Mouse (Mus musculus) hindbrain, embryonic 15.5 days (tissue): ENCODE results near the gene Fkbp1a. TPM values are rescaled to one million over a fixed set of nuclear protein-coding genes. Genes with fewer than 3 reads are reported as not detected.

ENCODE experiments used
- ATAC-seq: fragments of 200-750 bp; cut with Nextera tagmentation; 2 replicates; pipeline ENCODE4 v1.8.0; 2017; ENCODE audit warnings: low read depth, moderate number of reproducible peaks, moderate TSS enrichment; ENCODE audit not compliant: low FRiP score
- H3K27ac ChIP-seq: fragments of 300-500 bp; sonication (generic); replicated peaks from 2 replicates; pipeline ENCODE4 v1.5.1; 2015; ENCODE audit warnings: mild to moderate bottlenecking, inconsistent platforms
- H3K27me3 ChIP-seq: fragments of 300-500 bp; sonication (generic); 2 replicates; pipeline ENCODE4 v1.6.1; 2015; ENCODE audit warnings: control low read depth, inconsistent platforms
- H3K36me3 ChIP-seq: fragments of 300-500 bp; sonication (generic); 2 replicates; pipeline ENCODE4 v1.6.1; 2015; ENCODE audit warnings: control low read depth, inconsistent platforms
- H3K4me1 ChIP-seq: fragments of 300-500 bp; sonication (generic); replicated peaks from 2 replicates; pipeline ENCODE4 v1.6.1; 2015; ENCODE audit warnings: control low read depth, inconsistent platforms
- H3K4me2 ChIP-seq: fragments of 300-500 bp; sonication (generic); 2 replicates; pipeline ENCODE4 v1.6.1; 2015; ENCODE audit warnings: moderate library complexity, mild to moderate bottlenecking, inconsistent platforms
- H3K4me3 ChIP-seq: fragments of 300-500 bp; sonication (generic); 2 replicates; pipeline ENCODE4 v1.5.1; 2015; ENCODE audit warnings: mild to moderate bottlenecking, inconsistent platforms
- H3K9ac ChIP-seq: fragments of 300-500 bp; sonication (generic); 2 replicates; pipeline ENCODE4 v1.6.1; 2015; ENCODE audit warnings: inconsistent platforms
- H3K9me3 ChIP-seq: fragments of 300-500 bp; sonication (generic); 2 replicates; pipeline ENCODE4 v1.6.1; 2016; ENCODE audit warnings: control low read depth, inconsistent platforms
- WGBS: fragments of 180-500 bp; shearing (Covaris S2); methylation state at CpG from one replicate; pipeline ENCODE4 v1.1.7; 2015; 5-methylcytosine and 5-hydroxymethylcytosine counted together
- polyA plus RNA-seq: library from polyadenylated mRNA; unstranded; fragments of >200 nt; fragmentation: Nextera tagmentation; extraction: Ambion mirVana; gene quantifications from 2 replicates; pipeline ENCODE4 v1.2.1, GENCODE M21; 2015

The Fkbp1a gene
- polyA plus RNA-seq, 1 experiment from 2014 or later, result 646 TPM

DNA sequence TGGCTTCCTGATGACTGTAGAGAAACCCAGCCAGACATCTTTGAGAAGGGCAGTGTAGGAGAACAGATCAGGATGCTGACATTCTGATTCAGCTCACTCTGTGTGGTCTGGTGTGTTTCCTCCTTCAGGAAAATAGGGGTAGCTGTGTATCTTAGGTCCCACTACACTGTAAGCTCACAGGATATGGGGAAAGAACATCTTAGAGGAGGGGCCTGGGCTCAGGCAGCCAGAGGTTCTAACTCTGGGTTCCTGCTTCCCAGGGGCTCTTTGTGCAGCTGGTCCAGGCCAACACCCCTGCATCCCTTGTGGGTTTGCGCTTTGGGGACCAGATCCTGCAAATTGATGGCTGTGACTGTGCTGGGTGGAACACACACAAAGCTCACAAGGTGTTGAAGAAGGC lies 44.5 kb downstream of the Fkbp1a start:
- no peak overlapping the region for H3K4me2 ChIP-seq
- no peaks in the 10 kb centered on the region for H3K27me3 ChIP-seq
- WGBS, result 96% methylated on average over 1 of the region's 1 CpGs
- H3K4me1 ChIP-seq, result no peaks in the 10 kb centered on the region
- ATAC-seq, result no peak
- no peaks in the 10 kb centered on the region for H3K9me3 ChIP-seq
- no peak overlapping the region for H3K9ac ChIP-seq
- peaks cover 2% of the 10 kb centered on the region; the same call in 1 of the 2 replicates for H3K36me3 ChIP-seq
- H3K27ac ChIP-seq, result no peak overlapping the region
- H3K4me3 ChIP-seq, result no peak overlapping the region

DNA sequence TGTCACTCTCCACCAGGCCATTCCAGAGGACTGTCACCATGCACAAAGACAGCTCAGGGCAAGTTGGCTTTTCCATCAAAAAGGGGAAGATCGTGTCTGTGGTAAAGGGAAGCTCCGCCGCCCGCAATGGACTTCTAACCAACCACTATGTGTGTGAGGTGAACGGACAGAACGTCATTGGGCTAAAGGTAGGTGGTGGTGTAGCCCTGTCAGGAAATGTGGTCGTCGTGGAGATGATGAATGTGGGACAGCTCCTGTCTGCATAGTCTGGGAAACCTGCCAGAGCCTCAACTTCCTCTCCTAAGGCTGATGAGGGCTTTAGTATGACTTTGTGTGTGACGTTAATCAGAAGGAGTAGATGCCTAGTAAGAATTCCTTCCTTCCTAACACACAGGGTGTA lies 45.0 kb downstream of the Fkbp1a start:
- 83% methylated on average over 9 of the region's 9 CpGs for whole genome bisulfite sequencing
- Histone ChIP-seq H3K27me3 (no peaks in the 10 kb centered on the region), H3K4me1 (no peaks in the 10 kb centered on the region), H3K9ac (no peak overlapping the region), H3K27ac (no peak overlapping the region), H3K4me3 (no peak overlapping the region), H3K36me3 (peaks cover 3% of the 10 kb centered on the region; the same call in 1 of the 2 replicates), H3K9me3 (no peaks in the 10 kb centered on the region), H3K4me2 (no peak overlapping the region)
- no peak for ATAC-seq

DNA sequence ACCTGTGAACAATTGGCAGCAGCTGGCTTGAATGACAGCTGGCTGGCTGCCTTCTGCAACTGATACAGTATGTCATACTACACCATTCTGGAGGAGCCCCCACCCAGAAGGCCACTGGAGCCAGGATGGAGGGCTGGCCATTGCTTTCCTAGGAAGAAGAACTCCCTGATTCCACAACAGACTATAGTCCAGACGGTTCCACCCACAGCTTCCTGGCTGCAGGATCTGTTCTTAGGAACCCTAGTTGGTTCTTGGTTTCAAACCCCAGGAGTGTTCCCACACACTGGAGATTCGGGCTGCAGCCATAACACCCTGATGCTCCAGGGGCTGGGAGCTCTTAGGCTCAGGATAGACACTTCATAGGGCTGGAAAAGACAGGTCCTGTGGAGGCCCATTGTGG lies 55.8 kb downstream of the Fkbp1a start:
- peaks cover 16% of the 10 kb centered on the region for H3K4me1 ChIP-seq
- H3K36me3 ChIP-seq, result peaks cover 23% of the 10 kb centered on the region; the same call in 1 of the 2 replicates
- H3K27me3 ChIP-seq, result no peaks in the 10 kb centered on the region
- ATAC-seq, result no peak
- H3K4me3 ChIP-seq, result no peak overlapping the region
- H3K9ac ChIP-seq, result no peak overlapping the region
- 81% methylated on average over 2 of the region's 2 CpGs for WGBS
- H3K27ac ChIP-seq, result no peak overlapping the region
- H3K4me2 ChIP-seq, result no peak overlapping the region
- H3K9me3 ChIP-seq, result no peaks in the 10 kb centered on the region

DNA sequence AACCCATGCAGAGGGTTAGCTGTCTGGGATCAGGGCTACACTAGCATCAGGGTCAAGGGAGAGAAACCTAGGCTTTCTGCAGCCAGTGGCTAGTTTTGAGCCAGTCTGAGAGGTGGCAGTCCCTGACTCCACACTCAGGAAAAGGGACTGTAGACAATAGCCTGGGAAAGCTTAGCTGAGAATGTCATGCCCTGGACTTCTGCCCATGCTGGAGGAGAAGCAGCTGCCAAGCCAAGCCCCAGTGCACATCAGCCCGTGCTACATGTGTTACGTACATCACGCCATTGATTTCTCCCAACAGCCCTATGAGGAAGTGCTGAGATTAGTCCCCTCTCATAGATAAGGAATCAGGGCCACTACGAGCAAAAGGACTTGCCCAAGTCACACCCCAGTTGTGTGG lies 59.8 kb downstream of the Fkbp1a start:
- no peak for ATAC-seq
- no peak overlapping the region for H3K4me2 ChIP-seq
- 0 out of 2 replicates have a peak overlapping the region, but pooled peaks have one; percentile 14 for H3K27ac ChIP-seq
- WGBS, result 55% methylated on average over 4 of the region's 4 CpGs
- no peaks in the 10 kb centered on the region; the same call in 1 of the 2 replicates for H3K36me3 ChIP-seq
- H3K4me1 ChIP-seq, result peaks cover 47% of the 10 kb centered on the region
- no peaks in the 10 kb centered on the region for H3K9me3 ChIP-seq
- no peak overlapping the region for H3K4me3 ChIP-seq
- H3K27me3 ChIP-seq, result no peaks in the 10 kb centered on the region
- H3K9ac ChIP-seq, result no peak overlapping the region

DNA sequence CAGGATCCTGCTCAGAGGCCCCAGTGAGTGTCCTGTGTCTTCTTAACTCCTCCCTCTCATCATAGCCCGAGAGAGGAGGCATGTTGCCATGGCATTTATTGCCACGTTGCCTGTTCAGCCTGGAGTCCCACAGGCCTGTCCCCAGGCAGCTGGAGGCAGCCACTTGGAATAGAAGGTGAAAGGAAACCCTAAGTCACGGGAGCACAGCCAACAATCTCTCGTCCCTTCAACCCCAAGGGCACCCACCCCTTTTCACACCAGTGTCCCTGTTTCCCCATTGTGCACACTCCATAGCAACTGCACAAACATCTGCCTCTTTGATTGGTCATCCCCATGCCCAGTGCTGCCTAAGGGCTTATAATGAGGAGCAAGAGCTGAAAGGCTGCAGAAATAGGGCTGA lies 61.3 kb downstream of the Fkbp1a start:
- Histone ChIP-seq H3K9ac (no peak overlapping the region), H3K27ac (peak overlapping the region; percentile 74), H3K4me1 (peaks cover 50% of the 10 kb centered on the region), H3K4me3 (no peak overlapping the region), H3K36me3 (no peaks in the 10 kb centered on the region; the same call in 1 of the 2 replicates), H3K4me2 (no peak overlapping the region), H3K27me3 (no peaks in the 10 kb centered on the region), H3K9me3 (no peaks in the 10 kb centered on the region)
- WGBS, result 15% methylated on average over 4 of the region's 4 CpGs
- ATAC-seq, result peak; percentile 80

DNA sequence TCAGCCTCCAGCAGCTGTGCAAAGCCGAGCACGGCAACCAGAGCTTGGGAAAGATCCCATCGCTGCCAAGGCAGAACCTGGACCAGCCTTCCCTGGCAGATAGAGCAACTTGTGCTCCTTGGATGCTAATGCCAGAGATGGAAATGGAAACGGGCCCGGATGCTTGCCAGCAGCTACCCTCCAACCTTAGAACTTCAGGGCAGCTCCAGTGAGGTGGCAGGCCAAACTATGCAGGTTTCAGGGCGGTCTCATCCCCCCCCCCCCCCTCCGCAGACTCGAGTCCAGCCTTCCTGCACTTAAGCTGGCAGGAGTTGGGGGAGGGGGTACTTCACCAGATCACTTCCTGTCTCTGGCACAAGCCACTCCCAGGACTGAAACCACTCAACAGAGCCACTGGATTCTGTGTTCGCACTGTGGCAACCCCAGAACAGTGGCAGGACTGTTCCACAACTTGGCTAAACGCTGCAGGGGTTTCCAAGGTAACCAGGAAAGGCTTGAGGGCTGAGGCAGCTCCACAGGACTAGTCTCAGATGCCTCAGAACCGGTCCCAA lies 63.2 kb downstream of the Fkbp1a start:
- Histone ChIP-seq H3K4me2 (peak overlapping the region; percentile 18), H3K27me3 (no peaks in the 10 kb centered on the region), H3K27ac (peak overlapping the region; percentile 74), H3K9me3 (no peaks in the 10 kb centered on the region), H3K4me1 (peaks cover 54% of the 10 kb centered on the region), H3K9ac (no peak overlapping the region), H3K4me3 (no peak overlapping the region), H3K36me3 (no peaks in the 10 kb centered on the region; the same call in 1 of the 2 replicates)
- 40% methylated on average over 11 of the region's 11 CpGs for WGBS
- ATAC-seq, result peak; percentile 71

DNA sequence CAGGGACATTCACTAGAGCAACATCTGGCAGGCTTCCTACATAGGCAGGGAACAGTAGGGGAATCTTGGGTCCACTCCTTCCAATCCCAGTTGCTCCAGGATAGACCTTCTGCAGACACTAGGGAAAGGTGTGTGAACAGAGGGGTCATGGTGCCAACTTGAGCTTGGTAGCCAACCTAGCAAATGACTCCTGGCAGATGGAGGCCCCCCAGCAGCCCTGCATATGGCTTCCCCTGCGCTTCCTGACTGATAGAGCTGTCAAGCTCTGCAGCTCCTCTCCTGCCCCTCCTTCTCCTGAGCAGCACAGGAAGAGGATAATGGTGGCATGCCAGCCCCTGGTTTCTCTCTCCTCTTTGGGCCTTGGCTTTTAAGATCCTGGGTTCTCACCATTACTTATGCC lies 66.2 kb downstream of the Fkbp1a start:
- 56% methylated on average over 1 of the region's 1 CpGs for WGBS
- Histone ChIP-seq H3K36me3 (no peaks in the 10 kb centered on the region), H3K27ac (0 out of 2 replicates have a peak overlapping the region, but pooled peaks have one; percentile 0), H3K27me3 (no peaks in the 10 kb centered on the region), H3K4me3 (no peak overlapping the region), H3K4me1 (peaks cover 35% of the 10 kb centered on the region), H3K9ac (no peak overlapping the region), H3K4me2 (no peak overlapping the region), H3K9me3 (no peaks in the 10 kb centered on the region)
- ATAC-seq, result no peak

DNA sequence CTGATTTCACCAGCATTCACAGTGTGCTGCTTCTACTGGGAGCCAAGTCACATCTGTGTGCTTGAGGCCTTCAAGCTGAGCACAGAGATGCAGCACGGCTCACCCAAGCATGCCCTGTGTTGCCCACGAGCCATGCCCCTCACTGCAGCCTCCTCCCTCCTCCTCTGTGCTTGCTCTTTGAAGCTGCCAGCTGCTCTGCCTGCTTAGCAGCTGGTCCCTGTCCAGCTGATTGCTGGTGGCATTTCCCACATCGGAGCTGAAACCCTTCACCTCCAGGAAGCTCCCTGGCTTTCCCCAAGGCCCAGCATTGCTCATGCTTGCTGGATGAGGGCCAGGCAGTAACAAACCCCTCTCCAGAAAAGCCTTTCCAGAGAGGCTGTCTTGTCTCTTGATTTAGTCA lies 67.7 kb downstream of the Fkbp1a start:
- WGBS, result 19% methylated on average over 3 of the region's 3 CpGs
- H3K27ac ChIP-seq, result no peak overlapping the region
- H3K4me1 ChIP-seq, result peaks cover 19% of the 10 kb centered on the region
- H3K4me2 ChIP-seq, result no peak overlapping the region
- no peak overlapping the region for H3K4me3 ChIP-seq
- H3K27me3 ChIP-seq, result no peaks in the 10 kb centered on the region
- no peaks in the 10 kb centered on the region for H3K9me3 ChIP-seq
- H3K9ac ChIP-seq, result no peak overlapping the region
- H3K36me3 ChIP-seq, result no peaks in the 10 kb centered on the region
- no peak; the same call in 1 of the 2 replicates for ATAC-seq

Other genes with a start within 250 kb of the Fkbp1a start
- gene 4921509C19Rik, start 66.3 kb upstream of the Fkbp1a start, polyA plus RNA-seq, result not detected in 2 replicates
- gene Nsfl1c, start 48.3 kb upstream of the Fkbp1a start, polyA plus RNA-seq, result 280 and 283 TPM in 2 replicates
- 0.71 and 0.73 TPM in 2 replicates for gene Sdcbp2, start 30.1 kb downstream of the Fkbp1a start, polyA plus RNA-seq
- 24.1 and 27.7 TPM in 2 replicates for gene Snph, start 90.1 kb downstream of the Fkbp1a start, polyA plus RNA-seq
- 0.18 and 0.21 TPM in 2 replicates for gene Rad21l, start 126.0 kb downstream of the Fkbp1a start, polyA plus RNA-seq
- 30.7 and 30.9 TPM in 2 replicates for gene Tmem74b, start 159.5 kb downstream of the Fkbp1a start, polyA plus RNA-seq
- 57.7 and 61.1 TPM in 2 replicates for gene Psmf1, start 201.7 kb downstream of the Fkbp1a start, polyA plus RNA-seq